Mouse (Mus musculus) skeletal muscle tissue, adult 2 months (tissue): ENCODE data around the gene Tfdp2.
A peak's percentile ranks its signal among the peaks of the same experiment; 100 is the strongest.
"Not testable (repeated sequence)": the region's sequence is repeated elsewhere in the genome, so short reads cannot be mapped to it uniquely, and the experiment has no call there.

ENCODE experiments used
- DNase-seq: peaks from one replicate; pipeline ENCODE4 v3.0.0-alpha.2; 2012; ENCODE audit warnings: low read depth, low spot score

Gene Tfdp2

DNA sequence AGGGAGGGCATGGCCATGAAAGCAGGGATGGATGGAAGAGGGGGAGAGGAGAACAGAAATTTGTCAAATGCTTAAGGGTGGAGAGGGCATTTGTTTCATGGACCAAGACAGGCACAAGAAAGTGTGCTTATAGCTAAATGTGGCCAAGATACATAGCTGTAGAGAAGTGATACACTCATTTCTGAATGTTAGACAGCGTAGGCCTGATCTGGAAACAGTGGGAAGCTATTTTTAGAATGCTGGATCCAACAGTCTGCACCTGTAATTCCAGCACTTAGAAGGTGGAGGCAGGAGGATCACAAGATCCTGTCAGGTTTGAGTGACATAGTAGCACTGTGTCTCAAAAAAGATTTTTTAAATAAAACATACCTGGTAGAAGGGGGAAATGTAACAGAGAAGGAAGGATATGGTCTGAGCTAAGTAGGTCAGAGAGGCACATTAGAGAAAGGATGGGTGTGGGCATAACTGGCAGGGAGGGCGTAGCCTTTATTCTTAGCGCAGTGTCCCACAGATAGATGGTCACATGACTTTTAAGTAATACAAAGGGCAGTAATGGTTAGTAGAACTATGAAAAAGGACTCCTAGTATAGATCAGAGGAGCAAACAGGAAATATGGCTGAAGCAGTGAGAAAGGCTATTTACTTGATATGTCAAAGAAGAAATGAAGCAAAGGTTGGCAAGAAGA, 103.4 kb downstream of the Tfdp2 start:
- DNase-seq, result no peak

DNA sequence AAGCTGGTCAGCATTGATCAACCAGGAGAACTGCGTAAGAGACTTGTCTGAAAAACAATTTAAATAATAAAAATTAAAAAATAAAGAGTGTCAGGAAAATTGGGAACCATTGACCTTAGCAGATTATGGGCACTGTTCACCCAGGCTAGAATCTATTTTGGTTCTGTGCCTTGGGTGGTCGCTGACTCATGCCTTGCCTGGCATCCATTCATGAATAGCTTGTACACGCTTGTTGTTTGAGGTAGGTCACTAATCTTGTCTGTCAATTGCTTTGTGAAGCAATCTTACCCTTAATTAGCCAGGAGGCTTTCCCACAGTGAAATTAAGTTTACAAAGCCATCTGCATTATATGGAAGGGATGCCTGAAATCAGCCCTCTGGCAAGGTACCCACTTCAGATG, 112.7 kb downstream of the Tfdp2 start:
- DNase-seq, result no peak

DNA sequence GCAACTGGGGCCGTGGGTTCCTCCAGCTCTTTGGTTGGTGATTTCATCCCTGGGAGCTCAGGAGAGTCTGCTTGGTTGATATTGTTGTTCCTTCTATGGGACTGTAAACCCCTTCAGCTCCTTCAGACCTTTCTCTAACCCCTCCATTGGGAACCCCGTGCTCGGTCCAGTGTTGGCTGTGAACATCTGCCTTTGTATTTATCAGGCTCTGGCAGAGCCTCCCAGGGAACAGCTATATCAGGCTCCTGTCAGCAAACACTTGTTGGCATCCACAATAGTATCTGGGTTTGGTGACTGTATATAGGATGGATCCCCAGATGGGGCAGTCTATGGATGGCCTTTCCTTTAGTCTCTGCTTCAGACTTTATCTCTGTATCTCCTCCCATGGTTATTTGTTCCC, 116.0 kb downstream of the Tfdp2 start:
- no peak for DNase-seq

DNA sequence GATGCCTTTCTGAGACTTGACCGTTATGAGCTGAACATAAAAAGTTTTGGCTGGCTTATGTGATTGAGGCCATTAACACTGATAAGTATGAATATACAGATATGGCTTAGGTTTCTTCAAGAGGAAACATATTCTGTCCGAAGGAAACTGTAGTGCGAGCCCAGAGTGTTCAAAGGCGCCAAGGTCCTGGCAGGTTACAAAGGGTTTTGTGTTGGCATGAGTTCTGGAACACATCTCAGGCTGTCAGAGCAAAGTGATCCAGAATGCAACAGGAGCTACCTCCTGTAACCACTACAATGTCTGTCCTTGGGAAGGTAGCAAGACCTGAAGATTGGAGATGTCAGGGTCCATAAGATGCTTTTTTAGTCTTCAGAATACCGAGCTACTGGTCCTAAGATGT, 123.3 kb downstream of the Tfdp2 start:
- DNase-seq, result no peak

DNA sequence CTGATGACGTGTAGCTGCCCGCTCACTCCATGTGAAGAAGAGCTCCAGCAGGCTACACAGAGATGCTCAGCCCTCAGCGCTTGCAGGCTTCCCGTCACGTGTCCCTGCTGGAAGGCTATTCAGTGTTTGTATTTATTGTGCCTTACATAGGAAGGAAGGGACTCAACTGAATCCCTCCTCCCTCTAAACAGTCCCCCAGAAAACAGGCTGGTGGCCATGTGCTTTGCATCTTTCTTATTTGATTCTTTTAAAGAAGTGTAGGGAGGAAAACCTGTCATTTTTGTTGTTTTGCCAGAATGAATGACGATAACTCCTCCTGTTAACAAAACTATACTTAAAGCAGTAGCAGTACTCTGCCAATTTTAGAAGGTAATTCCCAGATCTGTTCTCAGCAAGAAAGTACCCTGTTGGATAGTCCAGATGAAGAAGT, 124.5 kb downstream of the Tfdp2 start:
- DNase-seq, result no peak

DNA sequence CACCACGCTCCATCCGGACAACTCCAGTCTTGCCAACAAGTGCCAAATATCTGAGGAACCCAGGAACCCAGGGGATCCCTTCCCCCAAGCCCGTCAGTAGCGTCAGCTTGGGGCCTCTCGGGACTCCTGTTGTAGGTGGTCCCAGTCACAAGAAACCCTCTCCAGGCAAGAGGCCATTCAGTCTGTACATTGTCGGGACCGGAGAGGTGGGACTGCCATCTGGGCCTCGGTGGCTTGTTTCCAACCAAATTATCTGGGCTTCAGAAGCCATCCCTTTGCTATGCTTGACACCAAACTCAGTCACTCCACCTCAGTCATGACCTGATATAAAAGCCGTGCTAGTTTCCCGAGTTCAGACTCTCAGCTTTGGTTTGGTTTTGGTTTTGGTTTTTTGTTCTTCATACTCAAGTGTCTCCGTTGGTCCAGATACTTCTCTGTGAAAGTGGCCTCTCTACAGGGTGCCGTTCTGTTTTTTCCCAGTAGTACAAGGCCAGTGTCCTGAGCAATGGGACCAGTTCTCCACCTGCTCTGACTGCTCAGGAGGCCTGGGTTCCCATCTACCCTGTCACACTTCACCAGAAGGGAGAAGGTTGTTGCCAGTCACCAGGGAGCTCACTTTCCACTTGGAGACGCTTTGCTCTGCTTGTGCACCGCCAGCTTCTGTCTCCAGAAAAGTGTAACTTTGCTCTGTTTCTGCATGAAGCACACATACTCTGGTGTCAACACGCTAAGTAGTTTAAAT, 126.5 kb downstream of the Tfdp2 start:
- no peak for DNase-seq

DNA sequence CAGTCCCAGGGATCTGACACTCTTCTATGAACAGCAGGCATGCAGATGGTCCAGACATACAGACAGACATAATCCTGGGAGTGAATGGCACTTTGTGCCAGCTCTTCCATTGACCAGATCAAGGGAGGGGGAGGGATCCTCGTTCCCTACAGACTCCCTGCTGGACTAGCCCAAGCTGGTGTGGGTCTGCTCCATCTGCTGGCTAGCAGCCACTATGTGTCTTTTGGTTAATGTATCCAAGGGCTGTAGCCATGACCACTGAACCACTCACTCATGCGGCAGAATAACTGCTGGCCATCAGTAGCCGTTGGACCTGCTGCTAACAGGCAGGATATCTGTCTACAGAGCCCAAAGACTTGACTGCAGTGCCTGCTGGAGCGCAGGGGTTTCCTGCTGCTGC, 128.4 kb downstream of the Tfdp2 start:
- DNase-seq, result no peak

DNA sequence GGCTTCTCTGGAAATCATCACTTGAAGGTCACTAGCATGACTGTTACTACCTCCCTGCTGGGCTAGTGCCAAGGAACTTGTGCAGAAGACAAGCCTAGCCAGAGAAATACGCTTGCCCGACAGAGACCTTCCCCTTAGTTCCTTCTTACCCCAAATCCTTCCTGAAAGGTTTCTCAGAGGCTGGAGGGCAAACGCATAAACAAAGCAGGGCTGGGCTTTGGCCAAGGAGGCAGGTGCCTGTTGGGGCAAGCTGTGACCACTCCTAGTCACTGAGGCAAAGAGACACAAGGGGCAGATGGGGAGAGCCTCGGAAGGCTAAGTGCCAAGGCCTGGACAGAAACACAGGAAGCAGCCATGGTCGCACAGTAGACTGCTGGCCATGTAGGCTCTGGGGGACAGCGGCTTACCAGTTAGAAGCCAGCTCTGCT, 130.4 kb downstream of the Tfdp2 start:
- DNase-seq, result peak; percentile 21

DNA sequence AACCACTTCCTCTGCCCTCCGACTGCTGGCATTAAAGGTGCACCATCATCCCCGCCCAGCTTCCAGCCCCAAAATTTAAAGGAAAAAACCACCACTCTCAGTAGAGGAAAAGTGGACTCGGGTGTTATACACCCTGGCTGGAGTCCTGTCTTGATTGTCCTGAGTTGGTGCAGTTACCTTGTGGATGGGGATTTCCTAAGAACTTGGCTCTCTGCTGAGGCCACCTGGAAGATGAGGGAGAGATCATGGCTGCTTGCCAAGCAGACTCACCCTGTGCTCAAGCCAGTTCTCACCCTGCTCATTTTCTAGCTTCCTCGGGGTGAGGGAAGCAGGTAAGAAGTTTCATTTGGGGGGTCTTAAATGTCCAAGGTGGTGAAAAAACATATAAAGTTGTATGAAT, 132.2 kb downstream of the Tfdp2 start:
- DNase-seq, result no peak

DNA sequence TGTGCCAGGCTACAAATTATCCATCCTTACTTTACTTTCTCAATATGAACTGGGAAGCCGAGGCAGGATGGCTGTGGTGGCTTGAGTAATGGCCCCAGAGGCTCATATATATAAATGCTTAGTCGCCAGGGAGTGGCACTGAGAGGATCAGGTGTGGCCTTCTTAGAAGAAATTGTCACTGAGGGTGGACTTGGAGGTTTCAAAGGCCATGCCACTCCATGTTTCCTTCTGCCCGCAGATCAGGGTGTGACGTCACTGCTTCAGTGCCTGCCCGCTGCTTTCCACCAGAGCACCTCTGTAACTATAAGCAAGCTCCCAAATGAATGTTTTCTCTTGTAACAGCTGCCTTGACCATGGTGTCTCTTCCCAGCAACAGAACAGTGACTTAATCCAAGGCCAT, 135.1 kb downstream of the Tfdp2 start:
- DNase-seq, result no peak

DNA sequence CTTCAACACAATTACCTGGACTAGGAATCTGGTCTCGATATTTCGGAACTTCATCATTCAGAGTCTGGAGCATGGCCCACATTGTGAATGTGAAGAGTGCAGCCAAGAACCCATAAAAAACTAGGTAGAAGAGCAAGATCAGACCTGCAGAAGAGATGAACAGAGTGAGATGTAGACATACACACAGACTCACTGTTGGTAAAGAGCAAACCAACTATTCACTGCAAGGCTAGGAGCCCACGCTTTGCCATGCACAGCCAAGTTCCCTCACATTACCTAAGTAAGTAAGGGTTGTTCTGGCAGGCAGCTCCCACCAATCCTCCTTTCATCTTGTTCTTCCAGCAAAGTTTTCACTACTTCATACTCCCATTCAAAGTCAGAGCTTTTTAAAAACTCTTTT, 149.7 kb downstream of the Tfdp2 start:
- DNase-seq, result no peak

DNA sequence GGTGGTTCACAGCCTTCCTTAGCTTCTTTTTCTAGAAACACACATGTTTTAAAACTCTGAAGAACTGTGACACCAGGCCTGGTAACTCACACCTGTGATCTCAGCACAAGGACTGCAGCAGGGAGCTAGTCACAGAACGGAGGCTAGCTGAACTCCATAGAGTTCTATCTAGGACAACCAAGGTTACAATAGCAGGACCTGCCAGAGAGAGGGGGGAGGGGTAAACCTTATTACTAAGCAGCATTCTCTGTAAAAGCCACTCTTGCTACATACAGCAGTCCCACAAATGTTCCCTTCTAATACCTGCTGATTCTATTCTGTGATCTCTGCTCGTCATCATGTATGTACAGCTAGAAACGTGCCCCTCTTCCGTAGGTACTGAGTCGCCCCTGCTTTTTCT, 152.8 kb downstream of the Tfdp2 start:
- DNase-seq, result no peak

DNA sequence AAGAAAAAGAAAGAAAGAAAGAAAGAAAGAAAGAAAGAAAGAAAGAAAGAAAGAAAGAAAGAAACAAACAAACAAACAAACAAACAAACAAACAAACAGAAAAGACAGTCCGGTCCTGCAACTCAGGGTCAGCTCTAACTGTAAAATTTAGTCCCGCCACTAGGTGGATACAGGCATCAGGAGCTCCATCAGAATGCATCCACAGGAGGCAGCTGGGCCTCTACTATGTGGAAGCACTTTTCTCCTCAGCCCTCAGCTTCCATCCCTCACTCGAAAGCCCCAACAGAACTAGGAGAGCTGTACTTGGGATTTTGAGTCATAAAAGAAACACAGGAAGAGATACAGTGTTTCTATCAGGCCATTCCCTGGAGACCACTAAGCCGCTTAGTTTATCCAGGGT, 153.9 kb downstream of the Tfdp2 start:
- peak; percentile 42 for DNase-seq

DNA sequence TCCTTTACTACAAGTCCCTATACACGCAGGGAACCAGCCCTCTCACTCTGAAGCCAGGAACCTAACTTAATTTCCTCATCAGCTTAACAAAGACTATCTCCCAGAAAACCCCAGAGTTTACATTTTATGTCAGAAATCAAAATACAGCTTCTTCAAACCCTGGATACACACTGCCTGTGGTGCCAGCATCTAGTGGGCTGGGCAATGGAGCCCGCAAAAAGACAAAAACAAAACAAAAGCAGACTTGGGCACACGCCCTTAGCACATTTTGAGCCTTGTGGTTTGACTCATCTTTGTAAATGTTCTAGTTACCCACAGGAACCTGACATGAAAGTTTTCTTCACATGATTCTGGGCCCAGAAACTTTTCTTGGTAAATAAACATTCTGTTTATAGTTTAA, 154.4 kb downstream of the Tfdp2 start:
- no peak for DNase-seq

DNA sequence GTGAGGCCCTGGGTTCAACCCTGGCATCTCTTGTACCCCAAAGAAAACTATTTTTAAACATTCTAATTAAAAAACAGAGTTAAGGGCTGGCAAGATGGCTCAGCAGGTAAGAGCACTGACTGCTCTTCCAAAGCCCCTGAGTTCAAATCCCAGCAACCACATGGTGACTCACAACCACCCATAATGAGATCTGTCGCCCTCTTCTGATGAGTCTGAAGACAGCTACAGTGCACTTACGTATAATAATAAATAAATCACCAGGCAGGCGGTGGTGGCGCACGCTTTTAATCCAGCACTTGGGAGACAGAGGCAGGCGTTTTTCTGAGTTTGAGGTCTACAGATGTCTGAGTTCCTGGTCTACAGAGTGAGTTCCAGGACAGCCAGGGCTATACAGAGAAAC, 155.7 kb downstream of the Tfdp2 start:
- DNase-seq, result not testable (repeated sequence)

DNA sequence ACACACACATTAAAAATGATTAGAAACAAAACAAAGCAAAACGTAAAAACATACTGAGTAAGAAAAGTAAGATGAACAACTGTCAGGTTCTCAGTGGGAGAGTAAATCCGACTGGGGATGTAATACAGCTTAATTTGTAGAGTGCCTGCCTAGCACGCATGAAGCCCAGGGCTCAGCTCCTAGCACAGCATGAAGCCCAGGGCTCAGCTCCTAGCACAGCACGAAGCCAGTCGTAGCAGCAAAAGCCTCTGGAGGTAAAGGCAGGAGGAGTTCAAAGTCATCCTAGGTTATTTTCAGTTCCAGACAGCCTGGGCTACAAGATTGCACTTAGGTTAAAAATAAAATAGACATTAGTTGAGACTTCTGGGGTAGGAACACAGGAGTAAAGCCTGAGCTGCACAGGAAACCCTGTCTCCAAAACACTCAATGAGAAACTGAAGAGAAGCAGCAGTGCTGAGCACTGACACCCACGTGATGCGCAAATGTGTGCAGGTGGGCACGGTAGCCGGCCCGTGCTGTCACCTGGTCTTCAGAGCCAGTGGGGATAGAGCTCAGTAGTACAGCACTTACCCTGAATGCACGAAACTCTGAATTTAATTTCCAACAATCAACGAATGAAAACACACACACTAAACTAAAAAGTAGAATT, 157.2 kb downstream of the Tfdp2 start:
- DNase-seq, result no peak

DNA sequence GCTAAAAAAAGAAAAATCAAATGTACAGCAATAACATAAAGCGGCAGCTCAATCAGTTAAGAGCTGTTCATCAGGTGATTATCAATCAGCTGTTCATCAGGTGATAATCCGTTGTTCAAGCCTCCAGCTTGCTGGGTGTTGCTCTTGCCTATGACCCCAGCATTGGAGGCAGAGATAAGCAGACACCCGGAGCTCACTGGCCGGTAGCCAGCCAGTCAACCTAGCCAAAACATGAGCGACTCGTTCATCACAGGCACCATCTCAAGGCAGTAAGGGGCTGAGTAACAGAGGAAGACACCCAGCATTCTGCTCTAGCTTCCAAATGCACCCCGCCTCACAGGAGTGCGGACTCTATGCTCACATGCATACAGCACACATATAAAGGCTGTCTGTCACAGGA, 157.7 kb downstream of the Tfdp2 start:
- DNase-seq, result peak; percentile 43

DNA sequence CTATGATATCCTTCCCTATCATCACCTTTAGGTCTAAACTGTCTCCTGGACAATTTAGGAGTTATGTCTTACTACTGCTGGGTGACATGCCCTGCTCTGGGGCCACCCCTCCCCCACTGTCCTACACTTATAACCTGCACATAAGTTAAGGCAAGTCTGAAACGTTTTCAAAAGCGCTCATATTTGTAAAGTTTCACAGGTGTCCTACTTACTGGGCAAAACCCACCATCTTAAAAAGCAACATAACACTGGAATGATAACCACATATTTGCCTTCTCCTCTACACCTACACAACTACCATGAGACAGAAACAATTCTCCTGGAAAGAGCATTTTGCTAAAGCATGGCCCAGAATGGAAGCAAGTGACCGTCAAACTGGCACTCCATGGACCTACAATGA, 164.0 kb downstream of the Tfdp2 start:
- no peak for DNase-seq

DNA sequence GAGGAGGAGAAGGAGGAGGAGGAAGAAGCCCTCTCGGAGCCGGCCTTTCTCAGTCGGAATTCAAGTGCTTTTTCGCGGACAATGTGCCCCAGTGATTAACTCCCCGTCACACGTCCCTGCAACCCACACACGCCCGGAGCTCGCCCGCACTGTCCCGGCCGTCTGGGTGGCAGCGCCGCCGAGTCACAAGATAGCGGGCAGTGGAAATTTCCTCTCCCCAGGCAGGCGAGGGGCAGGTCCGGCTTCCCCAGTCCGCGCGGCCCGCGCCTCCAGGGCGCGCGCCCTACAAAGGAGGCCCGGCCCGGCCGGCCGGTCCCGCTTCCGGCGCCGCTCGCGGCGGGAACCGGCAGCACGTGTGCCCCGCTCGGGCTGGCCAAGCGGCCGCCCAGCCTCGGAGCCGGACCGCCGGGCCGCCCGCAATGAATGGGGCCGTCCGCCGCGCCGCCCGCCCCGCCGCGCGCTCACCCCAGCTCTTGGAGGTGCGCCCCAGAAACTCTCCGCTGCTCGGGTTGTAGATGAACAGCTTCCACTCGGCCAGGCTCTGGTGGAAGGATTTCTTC, 167.6 kb downstream of the Tfdp2 start:
- peak; percentile 62 for DNase-seq

DNA sequence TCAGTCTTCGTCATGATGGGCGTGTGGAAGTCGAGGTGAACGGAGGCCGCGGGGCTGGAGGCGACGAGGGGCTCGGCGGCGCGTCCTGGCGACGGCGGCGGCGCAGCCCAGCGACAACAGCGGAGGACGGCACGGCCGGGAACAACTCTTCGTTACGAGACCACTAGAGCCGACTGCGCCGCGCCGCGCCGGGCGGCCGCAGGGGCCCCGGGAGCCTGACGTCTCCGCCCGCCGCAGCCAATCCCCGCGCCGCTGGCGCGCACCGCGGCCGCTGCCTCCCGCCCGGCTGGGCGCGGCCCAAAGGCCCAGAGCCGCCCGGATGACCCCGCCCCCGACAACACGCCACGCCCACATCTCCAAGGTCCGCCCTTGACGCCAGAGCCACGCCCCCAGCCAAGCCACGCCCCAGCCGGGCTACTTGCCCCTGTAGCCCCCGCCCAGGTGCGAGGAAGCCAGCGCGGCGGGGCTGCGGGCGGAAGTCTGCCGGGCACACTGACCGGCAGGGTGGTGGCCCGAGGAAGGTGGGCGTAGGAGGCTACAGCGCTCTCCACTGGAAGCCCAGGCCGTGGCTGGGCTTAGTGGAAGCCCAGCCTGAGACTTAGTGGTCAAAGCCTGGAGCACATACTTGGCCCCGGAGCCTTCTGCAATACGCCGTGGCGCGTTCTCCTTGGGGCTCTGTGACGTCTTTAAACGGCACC, 168.2 kb downstream of the Tfdp2 start, which contains the start of gene Atp1b3:
Gene Atp1b3 (minus strand): TSS at position 302 of the 698 bp plus-strand sequence.
- DNase-seq, result peak; percentile 98

DNA sequence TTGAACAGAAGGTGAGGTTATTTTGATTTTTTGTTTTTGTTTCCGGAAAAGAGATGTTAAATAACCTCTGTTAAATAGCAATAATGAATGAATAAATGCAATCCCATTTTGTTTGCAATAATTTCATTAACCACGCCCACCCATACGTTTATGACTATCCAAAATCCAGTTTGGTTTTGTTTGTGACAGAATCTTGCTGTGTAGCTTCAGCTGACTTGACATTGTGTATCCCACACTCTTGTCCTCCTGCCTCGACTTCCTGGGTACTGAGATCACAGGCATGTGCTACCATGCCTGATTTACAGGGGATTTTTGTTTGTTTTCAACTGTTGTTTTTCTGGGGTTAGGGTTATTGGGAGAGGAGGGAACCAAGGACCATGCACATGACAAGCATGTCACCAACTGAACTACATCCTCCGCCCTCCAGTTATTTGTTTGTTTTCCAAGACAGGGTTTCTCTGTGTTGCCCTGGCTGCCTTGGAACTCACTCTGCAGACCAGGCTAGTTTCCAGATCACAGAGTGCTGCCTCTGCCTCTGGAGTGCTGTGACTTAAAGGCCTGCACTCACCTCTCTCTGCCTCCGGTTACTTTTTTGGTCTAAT, 169.3 kb downstream of the Tfdp2 start:
- no peak for DNase-seq
